Mouse (Mus musculus) T-cell, adult 2 months (primary cell): Measurements from ENCODE around the gene Spin2e.
"Not testable (repeated sequence)": the region's sequence is repeated elsewhere in the genome, so short reads cannot be mapped to it uniquely, and the experiment has no call there.

Experiments used
- DNase-seq: peaks from one replicate; pipeline ENCODE4 v3.0.0; 2022; ENCODE audit warnings: low spot score

Spin2e gene

GRCm38 (mm10) chrX:31618820-31619219, at the start of gene Spin2e:
TSS of gene Spin2e (minus strand) at chrX:31618920.
- not testable (repeated sequence) for DNase-seq

GRCm38 (mm10) chrX:31574183-31574582, 44.5 kb downstream of the Spin2e start, which contains the start of gene Gm21883:
TSS of gene Gm21883 (minus strand) at chrX:31574283.
- DNase-seq = not testable (repeated sequence)
